Mouse (Mus musculus) neural tube, embryonic 15.5 days (tissue): ENCODE measurements around the gene Smco4. TPM values are rescaled to one million over a fixed set of nuclear protein-coding genes. Genes with fewer than 3 reads are reported as not detected.
"Not testable (repeated sequence)": the region's sequence is repeated elsewhere in the genome, so short reads cannot be mapped to it uniquely, and the experiment has no call there.

Source experiments
- ATAC-seq: fragments of 200-750 bp; cut with Nextera tagmentation; 2 replicates; pipeline ENCODE4 v1.8.0; 2017; ENCODE audit warnings: mild to moderate bottlenecking, moderate TSS enrichment, moderate library complexity; ENCODE audit not compliant: low FRiP score
- H3K27ac ChIP-seq: fragments of 300-500 bp; sonication (generic); replicated peaks from 2 replicates; pipeline ENCODE4 v1.5.1; 2015; ENCODE audit warnings: mild to moderate bottlenecking, inconsistent platforms
- H3K27me3 ChIP-seq: fragments of 300-500 bp; sonication (generic); replicated peaks from 2 replicates; pipeline ENCODE4 v1.6.1; 2015; ENCODE audit warnings: inconsistent platforms
- H3K36me3 ChIP-seq: fragments of 300-500 bp; sonication (generic); 2 replicates; pipeline ENCODE4 v1.6.1; 2015; ENCODE audit warnings: inconsistent platforms
- H3K4me1 ChIP-seq: fragments of 300-500 bp; sonication (generic); 2 replicates; pipeline ENCODE4 v1.6.1; 2015; ENCODE audit warnings: inconsistent platforms
- H3K4me2 ChIP-seq: fragments of 300-500 bp; sonication (generic); 2 replicates; pipeline ENCODE4 v1.6.1; 2015; ENCODE audit warnings: inconsistent platforms, mild to moderate bottlenecking, moderate library complexity
- H3K4me3 ChIP-seq: fragments of 300-500 bp; sonication (generic); replicated peaks from 2 replicates; pipeline ENCODE4 v1.5.1; 2015; ENCODE audit warnings: mild to moderate bottlenecking, inconsistent platforms
- H3K9ac ChIP-seq: fragments of 300-500 bp; sonication (generic); replicated peaks from 2 replicates; pipeline ENCODE4 v1.6.1; 2015; ENCODE audit warnings: mild to moderate bottlenecking, inconsistent platforms
- H3K9me3 ChIP-seq: fragments of 300-500 bp; sonication (generic); replicated peaks from 2 replicates; pipeline ENCODE4 v1.6.1; 2016; ENCODE audit warnings: inconsistent platforms
- WGBS: fragments of 180-500 bp; shearing (Covaris S2); methylation state at CpG from one replicate; pipeline ENCODE4 v1.1.7; 2015; ENCODE audit warnings: mixed read lengths; 5-methylcytosine and 5-hydroxymethylcytosine counted together
- polyA plus RNA-seq: library from polyadenylated mRNA; unstranded; fragments of >200 nt; fragmentation: Nextera tagmentation; extraction: Ambion mirVana; gene quantifications from 2 replicates; pipeline ENCODE4 v1.2.1, GENCODE M21; 2015

Gene Smco4
- polyA plus RNA-seq, 1 experiment from 2014 or later, result 0.72 TPM

DNA sequence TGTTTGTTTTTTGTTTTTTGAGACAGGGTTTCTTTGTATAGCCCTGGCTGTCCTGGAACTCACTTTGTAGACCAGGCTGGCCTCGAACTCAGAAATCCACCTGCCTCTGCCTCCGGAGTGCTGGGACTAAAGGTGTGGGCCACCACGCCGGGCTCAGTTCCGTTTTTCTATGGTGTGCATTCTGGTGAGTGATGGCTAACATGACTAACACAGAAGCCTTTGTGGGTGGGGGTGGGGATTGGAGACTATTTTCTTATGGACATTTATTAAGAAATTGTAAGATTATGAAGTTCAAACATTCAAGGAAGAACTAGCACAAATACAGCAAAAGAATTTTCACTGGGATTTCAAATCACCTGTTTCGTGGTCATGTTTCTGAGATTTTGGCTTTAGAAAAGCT lies 57.8 kb downstream of the Smco4 start:
- H3K36me3 ChIP-seq, H3K4me1 ChIP-seq, H3K27ac ChIP-seq, H3K9me3 ChIP-seq, H3K4me3 ChIP-seq, H3K9ac ChIP-seq, H3K27me3 ChIP-seq, ATAC-seq, H3K4me2 ChIP-seq: not testable (repeated sequence)
- WGBS, result 93% methylated on average over 6 of the region's 6 CpGs

DNA sequence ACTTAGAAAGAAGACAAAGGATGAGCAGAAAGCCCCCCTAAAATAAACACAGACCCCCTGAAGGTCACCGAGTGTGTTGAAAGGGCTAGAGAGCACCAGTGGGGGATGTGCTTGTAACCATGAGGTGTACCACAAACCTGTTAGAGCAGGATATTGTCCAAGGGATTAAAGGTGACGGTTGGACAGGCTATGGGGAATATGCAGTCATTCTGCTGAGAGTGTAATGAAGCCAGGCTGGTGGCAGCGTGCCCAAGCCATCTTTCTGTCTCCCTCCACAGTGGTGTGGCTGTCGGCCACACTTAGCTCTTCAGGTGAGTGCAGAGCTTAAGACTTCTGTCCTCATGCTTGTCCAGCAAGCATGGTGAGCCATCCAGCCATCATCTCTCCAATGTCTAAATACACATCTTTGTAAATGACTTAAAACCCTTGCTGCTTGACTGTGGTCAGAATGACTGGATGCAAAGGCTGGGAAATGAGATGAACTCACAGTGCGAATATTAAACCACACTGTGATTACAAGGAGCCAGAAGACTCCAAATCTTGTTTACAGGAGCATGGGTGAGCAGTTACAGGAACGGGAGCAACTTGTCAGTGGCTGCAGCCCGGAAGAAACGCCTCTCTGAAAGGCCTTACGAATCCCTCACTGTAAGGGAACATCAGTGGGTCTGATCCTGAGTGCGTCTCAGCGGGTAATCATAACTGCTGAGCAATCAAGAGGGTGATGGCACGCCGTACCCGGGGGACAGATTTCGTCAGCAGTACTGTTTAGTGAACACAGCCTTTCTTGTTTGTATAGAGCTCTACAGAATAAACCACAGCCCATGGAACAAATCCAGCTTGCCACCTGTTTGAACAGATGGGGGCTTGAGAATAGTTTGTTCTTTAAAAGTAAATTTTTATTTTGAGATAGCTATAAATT lies 59.0 kb downstream of the Smco4 start:
- Histone ChIP-seq H3K27me3 (no peaks in the 10 kb centered on the region), H3K9me3 (no peaks in the 10 kb centered on the region), H3K4me2 (no peak overlapping the region), H3K4me3 (no peak overlapping the region), H3K4me1 (0 out of 2 replicates have a peak, but pooled peaks cover 3% of the 10 kb centered on the region), H3K9ac (no peak overlapping the region), H3K27ac (no peak overlapping the region), H3K36me3 (no peaks in the 10 kb centered on the region)
- WGBS, result 74% methylated on average over 15 of the region's 15 CpGs
- ATAC-seq, result no peak

DNA sequence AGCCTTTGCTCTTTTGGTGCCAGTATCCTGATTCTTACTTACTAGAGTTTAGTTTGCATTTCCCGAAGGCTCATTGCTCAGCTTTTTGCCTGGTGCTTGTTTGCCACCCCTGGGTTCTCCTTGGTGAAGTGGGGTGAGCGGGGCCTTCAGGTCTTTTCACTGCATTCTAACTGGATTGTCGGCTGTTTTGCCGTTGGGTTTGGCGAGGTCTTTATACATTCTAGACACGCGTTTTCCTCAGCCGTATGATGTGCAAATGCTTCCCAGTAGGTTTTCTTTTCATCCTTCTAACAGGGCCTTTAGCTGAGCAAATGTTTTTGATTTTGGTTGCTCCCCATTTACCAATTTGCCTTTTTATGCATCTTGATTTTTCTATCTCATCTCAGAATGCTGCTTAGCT lies 60.1 kb downstream of the Smco4 start:
- no peaks in the 10 kb centered on the region for H3K9me3 ChIP-seq
- no peak overlapping the region for H3K4me3 ChIP-seq
- H3K27me3 ChIP-seq, result no peaks in the 10 kb centered on the region
- H3K4me2 ChIP-seq, result no peak overlapping the region
- H3K4me1 ChIP-seq, result 0 out of 2 replicates have a peak, but pooled peaks cover 3% of the 10 kb centered on the region
- 65% methylated on average over 8 of the region's 8 CpGs for WGBS
- H3K9ac ChIP-seq, result no peak overlapping the region
- H3K27ac ChIP-seq, result no peak overlapping the region
- H3K36me3 ChIP-seq, result no peaks in the 10 kb centered on the region
- ATAC-seq, result no peak

DNA sequence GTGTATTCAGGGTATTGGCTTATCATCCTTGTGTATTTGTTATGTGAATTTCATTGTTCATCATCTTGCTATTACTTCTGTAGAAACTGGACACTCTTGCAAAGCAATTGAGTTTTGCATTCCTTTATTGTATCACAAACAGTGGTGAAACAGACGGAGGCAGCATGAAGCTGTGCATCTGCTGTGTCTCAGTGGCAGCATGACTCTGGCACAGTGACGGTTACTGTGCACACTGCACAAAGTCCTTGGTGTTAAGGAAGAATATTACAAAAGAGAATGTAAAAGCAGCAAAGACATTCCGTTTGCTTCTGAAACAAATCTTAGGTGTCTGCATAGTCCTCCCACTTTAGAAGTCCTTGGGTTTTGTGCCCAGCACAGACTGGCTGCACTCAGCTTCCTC lies 67.2 kb downstream of the Smco4 start:
- no peaks in the 10 kb centered on the region for H3K27me3 ChIP-seq
- no peak overlapping the region for H3K27ac ChIP-seq
- H3K36me3 ChIP-seq, result no peaks in the 10 kb centered on the region
- H3K4me2 ChIP-seq, result no peak overlapping the region
- H3K4me1 ChIP-seq, result no peaks in the 10 kb centered on the region
- 76% methylated on average over 3 of the region's 3 CpGs for WGBS
- no peaks in the 10 kb centered on the region for H3K9me3 ChIP-seq
- no peak overlapping the region for H3K4me3 ChIP-seq
- no peak overlapping the region for H3K9ac ChIP-seq
- no peak for ATAC-seq

DNA sequence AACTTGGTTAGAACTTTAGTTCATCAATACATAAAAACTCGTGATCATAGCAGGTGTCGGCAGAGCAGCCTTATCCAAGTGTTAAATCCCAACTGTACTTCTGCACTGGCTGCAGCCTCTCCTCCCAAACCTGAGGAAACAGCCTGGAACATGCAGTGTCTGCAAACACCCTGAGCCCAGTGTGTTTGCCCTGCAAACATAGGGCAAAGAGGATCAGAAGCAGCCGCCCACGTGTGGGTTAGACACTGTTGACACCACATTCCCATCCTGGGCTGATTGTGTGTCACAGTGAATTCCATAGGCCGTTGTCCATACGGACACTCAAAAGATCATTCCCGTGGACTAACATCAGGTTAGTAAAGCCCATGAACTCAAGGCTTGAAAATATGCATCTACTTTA lies 69.1 kb downstream of the Smco4 start:
- H3K27me3 ChIP-seq, result no peaks in the 10 kb centered on the region
- H3K4me3 ChIP-seq, result no peak overlapping the region
- H3K27ac ChIP-seq, result no peak overlapping the region
- H3K4me1 ChIP-seq, result no peaks in the 10 kb centered on the region
- H3K9me3 ChIP-seq, result no peaks in the 10 kb centered on the region
- H3K9ac ChIP-seq, result no peak overlapping the region
- ATAC-seq, result no peak
- 91% methylated on average over 7 of the region's 7 CpGs for WGBS
- no peaks in the 10 kb centered on the region for H3K36me3 ChIP-seq
- no peak overlapping the region for H3K4me2 ChIP-seq

DNA sequence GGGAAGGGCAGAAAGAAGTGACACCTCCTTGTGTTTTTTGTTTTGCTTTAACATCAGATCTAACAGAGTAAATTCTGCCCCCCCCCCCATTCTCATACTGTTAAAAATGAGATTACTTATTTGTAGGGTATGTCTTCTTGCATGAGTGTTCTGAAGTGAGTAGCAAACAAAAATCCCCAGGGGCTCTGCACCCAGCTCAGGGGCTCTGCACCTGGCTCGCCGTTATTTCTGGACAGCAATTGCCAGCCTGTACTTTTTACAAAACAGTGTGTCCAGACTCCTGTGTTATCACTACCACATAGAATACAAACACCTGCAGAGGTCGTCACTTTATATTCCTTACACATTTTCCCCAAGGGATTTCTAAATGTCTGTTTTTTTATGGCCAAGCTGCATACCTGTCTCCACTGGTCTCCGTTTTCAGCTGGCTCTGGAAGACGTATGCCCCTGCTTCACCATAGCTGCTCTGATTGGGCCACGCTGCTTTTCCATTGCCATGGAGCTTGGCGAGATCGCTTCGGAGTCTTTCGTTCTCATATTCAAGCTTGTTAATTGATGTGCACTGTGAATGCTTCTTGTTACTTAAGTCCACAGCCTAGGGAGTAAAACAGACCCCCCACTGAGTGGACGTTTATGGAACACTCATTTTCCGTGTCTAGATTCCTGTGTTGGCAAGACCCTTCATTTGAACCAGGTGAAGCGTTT lies 81.7 kb downstream of the Smco4 start:
- no peak overlapping the region for H3K9ac ChIP-seq
- ATAC-seq, result no peak

DNA sequence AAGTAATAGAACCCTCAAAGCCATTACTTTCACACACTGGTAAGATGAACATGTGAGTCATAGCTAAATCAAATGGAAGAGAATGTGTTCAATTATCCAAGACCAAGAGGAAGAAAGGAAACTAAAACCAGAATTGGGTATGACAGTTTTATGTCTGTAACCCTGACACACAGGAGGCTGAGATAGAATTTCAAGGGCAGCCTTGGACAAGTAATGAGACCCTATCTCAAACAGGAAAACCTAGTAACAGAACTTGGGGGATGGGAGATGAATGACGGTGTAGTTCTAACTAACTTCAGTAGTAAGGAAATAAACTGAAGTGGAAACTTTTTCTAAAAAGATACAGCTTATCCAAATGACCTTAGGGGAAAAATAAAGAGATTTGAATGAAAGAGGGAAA lies 85.2 kb downstream of the Smco4 start:
- no peak overlapping the region for H3K9ac ChIP-seq
- H3K4me3 ChIP-seq, result no peak overlapping the region
- WGBS, result 85% methylated on average over 1 of the region's 1 CpGs
- no peaks in the 10 kb centered on the region for H3K36me3 ChIP-seq
- no peak for ATAC-seq
- H3K4me1 ChIP-seq, result no peaks in the 10 kb centered on the region
- no peaks in the 10 kb centered on the region for H3K9me3 ChIP-seq
- no peaks in the 10 kb centered on the region for H3K27me3 ChIP-seq
- H3K4me2 ChIP-seq, result no peak overlapping the region
- H3K27ac ChIP-seq, result no peak overlapping the region

More for the DNA sequence above, 81.7 kb downstream of the Smco4 start:
- H3K27ac ChIP-seq, result no peak overlapping the region
- no peaks in the 10 kb centered on the region for H3K27me3 ChIP-seq
- H3K4me3 ChIP-seq, result no peak overlapping the region
- H3K4me1 ChIP-seq, result no peaks in the 10 kb centered on the region
- 67% methylated on average over 13 of the region's 13 CpGs for WGBS
- no peak overlapping the region for H3K4me2 ChIP-seq
- H3K36me3 ChIP-seq, result no peaks in the 10 kb centered on the region
- no peaks in the 10 kb centered on the region for H3K9me3 ChIP-seq

DNA sequence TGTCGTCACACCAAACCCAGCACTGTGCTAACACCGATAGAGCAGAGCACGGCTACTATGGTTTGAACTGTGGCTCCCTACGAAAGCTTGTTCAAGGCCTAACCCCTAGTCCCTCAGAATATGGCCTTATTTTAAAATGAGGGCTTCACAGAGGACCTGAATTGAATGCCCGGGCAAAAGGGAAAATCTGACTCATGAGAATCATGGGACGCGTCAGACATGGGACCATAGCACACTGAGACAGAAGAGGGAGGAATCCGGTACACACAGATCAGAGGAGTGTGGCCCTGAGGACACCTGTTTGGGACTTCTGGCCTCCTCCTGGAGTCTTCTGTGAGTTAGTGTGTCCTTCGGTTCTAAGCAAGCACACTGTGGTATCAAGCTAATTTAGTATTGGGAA lies 85.7 kb downstream of the Smco4 start:
- no peak overlapping the region for H3K4me3 ChIP-seq
- 96% methylated on average over 9 of the region's 9 CpGs for WGBS
- H3K27me3 ChIP-seq, result no peaks in the 10 kb centered on the region
- ATAC-seq, result no peak
- H3K9me3 ChIP-seq, result no peaks in the 10 kb centered on the region
- H3K36me3 ChIP-seq, result no peaks in the 10 kb centered on the region
- no peak overlapping the region for H3K9ac ChIP-seq
- no peaks in the 10 kb centered on the region for H3K4me1 ChIP-seq
- H3K4me2 ChIP-seq, result no peak overlapping the region
- H3K27ac ChIP-seq, result no peak overlapping the region

DNA sequence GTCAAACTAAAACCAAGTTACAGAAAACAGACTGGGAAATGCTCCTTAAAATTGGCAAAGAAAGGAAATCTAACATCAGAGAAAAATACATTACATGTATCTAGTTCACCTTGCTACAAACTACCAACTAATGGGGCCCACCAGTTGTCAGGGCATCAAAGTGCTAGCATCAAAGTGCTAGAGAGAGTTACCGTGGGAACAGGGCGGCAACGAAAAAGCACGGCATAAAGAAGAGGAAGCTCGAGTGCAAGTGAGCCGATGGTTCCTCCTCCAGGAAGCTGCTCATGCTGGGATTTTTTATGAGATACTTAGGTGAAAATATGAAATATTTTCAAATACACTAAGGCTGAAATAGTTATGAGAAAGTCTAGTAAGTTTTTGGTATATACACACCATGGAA lies 86.9 kb downstream of the Smco4 start:
- no peak overlapping the region for H3K9ac ChIP-seq
- H3K4me1 ChIP-seq, result no peaks in the 10 kb centered on the region
- ATAC-seq, result no peak
- no peak overlapping the region for H3K4me2 ChIP-seq
- H3K27ac ChIP-seq, result no peak overlapping the region
- WGBS, result 50% methylated on average over 6 of the region's 6 CpGs
- no peaks in the 10 kb centered on the region for H3K27me3 ChIP-seq
- H3K4me3 ChIP-seq, result no peak overlapping the region
- H3K36me3 ChIP-seq, result no peaks in the 10 kb centered on the region
- no peaks in the 10 kb centered on the region for H3K9me3 ChIP-seq

DNA sequence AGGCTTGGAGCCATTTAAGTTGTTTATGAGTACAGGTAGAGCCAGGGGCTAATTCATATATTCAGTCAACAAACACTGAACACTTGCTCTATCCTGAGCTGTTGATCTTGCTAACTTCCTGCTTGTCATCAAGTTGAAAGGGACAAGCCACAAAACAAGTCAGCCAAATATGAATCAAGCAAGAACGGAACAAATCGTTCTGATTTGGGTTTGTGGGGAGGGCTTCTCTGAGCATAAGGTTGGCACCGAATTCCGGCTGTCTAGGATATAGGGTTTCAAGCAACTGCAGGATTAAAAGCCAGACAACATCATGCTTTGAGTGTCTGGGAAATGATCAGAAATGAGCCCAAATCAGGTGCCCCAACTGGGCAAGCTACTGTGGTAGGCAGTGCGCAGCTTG lies 88.8 kb downstream of the Smco4 start:
- no peak overlapping the region for H3K4me2 ChIP-seq
- H3K4me3 ChIP-seq, result no peak overlapping the region
- H3K27me3 ChIP-seq, result no peaks in the 10 kb centered on the region
- no peaks in the 10 kb centered on the region for H3K9me3 ChIP-seq
- H3K27ac ChIP-seq, result no peak overlapping the region
- no peaks in the 10 kb centered on the region for H3K36me3 ChIP-seq
- 94% methylated on average over 5 of the region's 5 CpGs for WGBS
- ATAC-seq, result no peak
- H3K9ac ChIP-seq, result no peak overlapping the region
- H3K4me1 ChIP-seq, result no peaks in the 10 kb centered on the region

DNA sequence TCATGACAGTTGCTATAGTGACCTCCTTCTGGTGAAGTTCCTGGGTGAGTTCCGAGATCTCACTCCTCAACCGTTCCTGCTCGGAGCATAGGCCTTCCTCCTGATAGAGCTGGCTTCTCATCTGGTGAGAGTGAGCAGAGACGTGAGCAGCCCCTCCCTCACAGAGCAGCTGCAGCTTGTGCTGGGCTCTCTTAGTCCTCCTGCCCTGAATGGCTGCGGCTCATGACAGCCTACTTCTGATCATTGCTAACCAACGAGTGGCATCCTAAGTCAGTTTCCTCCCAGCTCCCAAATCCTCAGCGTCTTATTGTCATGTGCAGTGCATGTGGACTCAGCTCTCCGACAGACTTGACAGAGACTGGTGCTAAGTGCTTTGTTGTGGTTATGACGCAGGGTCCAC lies 91.0 kb downstream of the Smco4 start:
- no peaks in the 10 kb centered on the region for H3K4me1 ChIP-seq
- H3K9ac ChIP-seq, result no peak overlapping the region
- no peak overlapping the region for H3K4me3 ChIP-seq
- ATAC-seq, result no peak
- no peaks in the 10 kb centered on the region for H3K27me3 ChIP-seq
- no peak overlapping the region for H3K4me2 ChIP-seq
- no peak overlapping the region for H3K27ac ChIP-seq
- no peaks in the 10 kb centered on the region for H3K36me3 ChIP-seq
- no peaks in the 10 kb centered on the region for H3K9me3 ChIP-seq
- WGBS, result 88% methylated on average over 9 of the region's 9 CpGs

DNA sequence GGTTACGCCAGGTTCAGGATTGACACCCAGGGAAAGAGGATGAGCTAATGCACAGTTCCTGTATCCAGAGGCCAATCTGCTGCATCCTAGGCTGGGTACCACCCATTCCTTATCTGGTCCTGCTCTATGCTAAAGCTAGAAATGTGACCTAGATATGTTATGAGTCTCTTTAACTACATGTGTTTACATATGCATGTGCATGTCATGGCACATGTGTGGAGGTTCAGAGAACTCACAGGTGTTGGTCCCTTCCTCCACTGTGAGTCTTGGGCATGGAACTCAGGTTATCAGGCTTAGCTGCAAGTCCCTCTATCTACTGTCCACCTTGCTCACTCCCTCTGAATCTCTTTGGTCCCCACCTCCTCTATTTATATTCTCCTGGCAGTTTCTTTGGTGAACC lies 92.7 kb downstream of the Smco4 start:
- WGBS, result 97% methylated on average over 1 of the region's 1 CpGs
- no peak overlapping the region for H3K4me3 ChIP-seq
- H3K36me3 ChIP-seq, result no peaks in the 10 kb centered on the region
- H3K4me2 ChIP-seq, result no peak overlapping the region
- H3K9me3 ChIP-seq, result no peaks in the 10 kb centered on the region
- H3K27me3 ChIP-seq, result no peaks in the 10 kb centered on the region
- no peaks in the 10 kb centered on the region for H3K4me1 ChIP-seq
- no peak overlapping the region for H3K27ac ChIP-seq
- H3K9ac ChIP-seq, result no peak overlapping the region
- no peak for ATAC-seq
